Mouse (Mus musculus) embryonic facial prominence, embryonic 15.5 days (tissue): ENCODE data around the gene Fam129c. TPM values are rescaled to one million over a fixed set of nuclear protein-coding genes. Genes with fewer than 3 reads are reported as not detected.

Experiments
- ATAC-seq: fragments of 200-750 bp; cut with Nextera tagmentation; 2 replicates; pipeline ENCODE4 v1.8.0; 2017; ENCODE audit warnings: low read depth, moderate TSS enrichment; ENCODE audit not compliant: insufficient number of reproducible peaks, low FRiP score, low TSS enrichment
- H3K27ac ChIP-seq: fragments of 300-500 bp; sonication (generic); replicated peaks from 2 replicates; pipeline ENCODE4 v1.5.1; 2015; ENCODE audit warnings: mild to moderate bottlenecking, inconsistent platforms
- H3K27me3 ChIP-seq: fragments of 300-500 bp; sonication (generic); 2 replicates; pipeline ENCODE4 v1.6.1; 2015; ENCODE audit warnings: inconsistent platforms
- H3K36me3 ChIP-seq: fragments of 300-500 bp; sonication (generic); 2 replicates; pipeline ENCODE4 v1.6.1; 2015; ENCODE audit warnings: mild to moderate bottlenecking, inconsistent platforms
- H3K4me1 ChIP-seq: fragments of 300-500 bp; sonication (generic); 2 replicates; pipeline ENCODE4 v1.6.1; 2015; ENCODE audit warnings: inconsistent platforms
- H3K4me2 ChIP-seq: fragments of 300-500 bp; sonication (generic); replicated peaks from 2 replicates; pipeline ENCODE4 v1.6.1; 2015; ENCODE audit warnings: mild to moderate bottlenecking, inconsistent platforms
- H3K4me3 ChIP-seq: fragments of 300-500 bp; sonication (generic); replicated peaks from 2 replicates; pipeline ENCODE4 v1.5.1; 2015; ENCODE audit warnings: mild to moderate bottlenecking, inconsistent platforms
- H3K9ac ChIP-seq: fragments of 300-500 bp; sonication (generic); 2 replicates; pipeline ENCODE4 v1.6.1; 2015; ENCODE audit warnings: inconsistent platforms
- H3K9me3 ChIP-seq: fragments of 300-500 bp; sonication (generic); replicated peaks from 2 replicates; pipeline ENCODE4 v1.6.1; 2016; ENCODE audit warnings: inconsistent platforms
- WGBS: fragments of 180-500 bp; shearing (Covaris S2); methylation state at CpG from one replicate; pipeline ENCODE4 v1.1.7; 2015; 5-methylcytosine and 5-hydroxymethylcytosine counted together
- polyA plus RNA-seq: library from polyadenylated mRNA; unstranded; fragments of >200 nt; fragmentation: Nextera tagmentation; extraction: Ambion mirVana; gene quantifications from 2 replicates; pipeline ENCODE4 v1.2.1, GENCODE M21; 2015

Gene Fam129c
- polyA plus RNA-seq: 3.1 and 4.7 TPM in 2 replicates

DNA sequence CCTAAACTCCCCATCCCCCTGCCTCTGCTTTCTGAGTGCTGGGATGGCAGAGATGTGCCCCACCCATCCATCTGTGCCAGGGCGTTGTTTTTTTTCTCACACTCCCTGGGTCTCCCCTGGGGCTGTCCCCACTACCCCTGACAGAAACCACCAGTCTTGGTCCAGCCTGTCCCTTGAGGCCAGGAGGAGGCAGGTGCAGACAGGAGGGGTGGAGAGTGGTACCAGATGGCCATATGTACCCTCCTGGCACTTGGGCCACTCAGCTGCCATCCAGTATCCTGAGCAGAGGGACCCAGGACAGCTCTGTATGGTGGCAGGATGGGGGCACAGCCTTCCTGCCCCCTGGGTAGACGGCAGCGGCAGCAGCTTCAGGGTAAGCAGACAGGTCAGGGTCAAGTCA, at the start of gene Fam129c:
Fam129c (plus strand) TSS at position 198 of the 400 bp plus-strand sequence.
- WGBS: 78% methylated on average over 3 of the region's 3 CpGs
- H3K9ac ChIP-seq: no peak within 1 kb of the TSS
- no peak for ATAC-seq

DNA sequence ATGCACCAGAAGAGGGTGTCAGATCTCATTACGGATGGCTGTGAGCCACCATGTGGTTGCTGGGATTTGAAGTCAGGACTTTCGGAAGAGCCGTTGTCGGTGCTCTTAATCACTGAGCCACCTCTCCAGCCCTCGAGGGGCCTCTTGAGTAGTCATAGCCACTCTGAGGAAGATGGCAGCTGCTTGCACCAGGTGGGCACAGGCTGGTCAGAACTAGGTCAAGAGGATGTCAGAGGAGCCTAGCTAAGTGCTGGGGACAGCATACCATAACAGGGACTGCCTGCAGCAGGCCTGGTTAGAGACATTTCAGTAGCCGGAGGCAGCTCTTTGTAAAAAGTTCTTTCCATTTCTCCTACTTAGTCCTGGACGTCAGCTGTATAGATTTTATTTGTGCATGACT, 46.7 kb upstream of the Fam129c start:
- ATAC-seq: no peak

More for the DNA sequence above, at the start of gene Fam129c:
- peaks cover 18% of the 10 kb centered on the region for H3K27me3 ChIP-seq
- H3K4me2 ChIP-seq: no peak within 1 kb of the TSS
- peaks cover 36% of the 10 kb centered on the region for H3K4me1 ChIP-seq
- H3K9me3 ChIP-seq: no peaks in the 10 kb centered on the region
- 0 out of 2 replicates have a peak within 1 kb of the TSS, but pooled peaks have one; percentile 17 for H3K27ac ChIP-seq
- H3K36me3 ChIP-seq: 0 out of 2 replicates have a peak, but pooled peaks cover 5% of the 10 kb centered on the region
- H3K4me3 ChIP-seq: no peak within 1 kb of the TSS

DNA sequence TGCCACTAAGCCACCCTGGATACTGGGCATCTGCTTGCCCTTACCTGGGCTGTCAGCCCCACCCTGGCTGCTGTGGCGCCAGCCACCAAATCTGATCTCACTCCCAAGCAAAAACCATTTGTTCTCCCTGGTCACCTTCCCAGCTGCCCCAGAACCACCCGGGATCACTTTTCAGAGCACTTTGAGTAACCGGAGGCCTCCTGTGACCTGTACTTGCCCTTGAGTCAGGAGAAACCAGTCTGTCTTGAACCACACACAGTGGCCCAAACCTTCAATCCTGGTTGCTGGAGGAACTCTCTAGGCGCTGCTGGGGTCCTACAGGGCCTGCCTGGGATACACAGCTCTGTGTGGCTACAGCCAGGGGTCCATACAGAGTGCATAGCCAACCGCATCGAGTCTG, 44.7 kb upstream of the Fam129c start:
- no peaks in the 10 kb centered on the region for H3K4me1 ChIP-seq
- H3K4me2 ChIP-seq: no peak overlapping the region
- peaks cover 16% of the 10 kb centered on the region for H3K27me3 ChIP-seq
- H3K36me3 ChIP-seq: peaks cover 10% of the 10 kb centered on the region
- H3K9me3 ChIP-seq: no peaks in the 10 kb centered on the region
- H3K4me3 ChIP-seq: no peak overlapping the region
- H3K9ac ChIP-seq: no peak overlapping the region
- no peak overlapping the region for H3K27ac ChIP-seq
- no peak for ATAC-seq
- 39% methylated on average over 6 of the region's 6 CpGs for WGBS

More for the DNA sequence above, 46.7 kb upstream of the Fam129c start:
- no peak overlapping the region for H3K27ac ChIP-seq
- H3K4me2 ChIP-seq: no peak overlapping the region
- H3K36me3 ChIP-seq: peaks cover 24% of the 10 kb centered on the region
- H3K4me3 ChIP-seq: no peak overlapping the region
- WGBS: 59% methylated on average over 7 of the region's 7 CpGs
- no peaks in the 10 kb centered on the region for H3K9me3 ChIP-seq
- no peaks in the 10 kb centered on the region for H3K4me1 ChIP-seq
- H3K27me3 ChIP-seq: no peaks in the 10 kb centered on the region
- no peak overlapping the region for H3K9ac ChIP-seq

DNA sequence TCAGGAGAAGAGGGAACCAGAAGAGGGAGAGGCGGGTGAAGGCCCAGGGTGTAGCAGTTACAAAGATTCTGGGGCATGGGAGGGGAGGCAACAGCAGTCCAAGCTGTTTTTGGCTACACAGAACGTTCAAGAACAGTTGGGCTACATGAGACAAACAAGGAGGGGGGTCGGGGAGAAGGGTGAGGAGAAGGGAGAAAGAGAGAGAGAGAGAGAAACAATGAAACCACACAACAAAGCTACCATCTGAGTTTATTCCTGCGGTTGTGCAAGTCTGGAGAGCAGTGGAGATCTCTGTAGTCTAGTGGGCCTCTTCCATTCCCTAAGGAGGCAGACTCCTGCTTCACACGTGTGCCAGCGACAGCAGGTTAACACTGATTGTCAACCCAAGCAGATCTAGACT, 43.4 kb upstream of the Fam129c start:
- Histone ChIP-seq H3K9me3 (no peaks in the 10 kb centered on the region), H3K4me2 (no peak overlapping the region), H3K4me1 (peaks cover 12% of the 10 kb centered on the region), H3K4me3 (no peak overlapping the region), H3K27me3 (peaks cover 28% of the 10 kb centered on the region), H3K27ac (no peak overlapping the region), H3K36me3 (no peaks in the 10 kb centered on the region), H3K9ac (no peak overlapping the region)
- 56% methylated on average over 6 of the region's 6 CpGs for WGBS
- no peak for ATAC-seq

DNA sequence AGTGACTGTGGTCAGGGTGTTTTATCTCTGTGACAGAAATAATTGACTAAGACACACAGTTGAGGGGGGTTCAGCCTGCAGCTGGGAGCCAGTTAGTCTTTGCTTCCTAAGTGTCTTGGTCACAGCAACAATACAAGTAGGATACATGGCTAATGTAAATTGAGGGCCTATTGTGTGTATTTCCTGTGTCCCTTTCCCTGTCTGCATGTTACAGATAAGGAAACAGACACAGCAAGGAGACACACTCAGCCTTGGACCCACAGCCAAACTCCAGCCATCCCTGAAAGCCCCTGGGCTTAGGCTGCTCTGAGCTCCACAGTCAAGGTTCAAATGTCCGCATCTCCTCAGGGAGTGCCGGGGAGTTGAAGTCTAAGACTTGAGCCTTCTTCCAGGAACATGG, 42.8 kb upstream of the Fam129c start:
- H3K9me3 ChIP-seq: no peaks in the 10 kb centered on the region
- H3K36me3 ChIP-seq: no peaks in the 10 kb centered on the region
- H3K27ac ChIP-seq: no peak overlapping the region
- H3K27me3 ChIP-seq: peaks cover 34% of the 10 kb centered on the region
- H3K4me2 ChIP-seq: no peak overlapping the region
- peaks cover 15% of the 10 kb centered on the region for H3K4me1 ChIP-seq
- WGBS: 75% methylated on average over 2 of the region's 2 CpGs
- H3K4me3 ChIP-seq: no peak overlapping the region
- H3K9ac ChIP-seq: no peak overlapping the region
- ATAC-seq: no peak

DNA sequence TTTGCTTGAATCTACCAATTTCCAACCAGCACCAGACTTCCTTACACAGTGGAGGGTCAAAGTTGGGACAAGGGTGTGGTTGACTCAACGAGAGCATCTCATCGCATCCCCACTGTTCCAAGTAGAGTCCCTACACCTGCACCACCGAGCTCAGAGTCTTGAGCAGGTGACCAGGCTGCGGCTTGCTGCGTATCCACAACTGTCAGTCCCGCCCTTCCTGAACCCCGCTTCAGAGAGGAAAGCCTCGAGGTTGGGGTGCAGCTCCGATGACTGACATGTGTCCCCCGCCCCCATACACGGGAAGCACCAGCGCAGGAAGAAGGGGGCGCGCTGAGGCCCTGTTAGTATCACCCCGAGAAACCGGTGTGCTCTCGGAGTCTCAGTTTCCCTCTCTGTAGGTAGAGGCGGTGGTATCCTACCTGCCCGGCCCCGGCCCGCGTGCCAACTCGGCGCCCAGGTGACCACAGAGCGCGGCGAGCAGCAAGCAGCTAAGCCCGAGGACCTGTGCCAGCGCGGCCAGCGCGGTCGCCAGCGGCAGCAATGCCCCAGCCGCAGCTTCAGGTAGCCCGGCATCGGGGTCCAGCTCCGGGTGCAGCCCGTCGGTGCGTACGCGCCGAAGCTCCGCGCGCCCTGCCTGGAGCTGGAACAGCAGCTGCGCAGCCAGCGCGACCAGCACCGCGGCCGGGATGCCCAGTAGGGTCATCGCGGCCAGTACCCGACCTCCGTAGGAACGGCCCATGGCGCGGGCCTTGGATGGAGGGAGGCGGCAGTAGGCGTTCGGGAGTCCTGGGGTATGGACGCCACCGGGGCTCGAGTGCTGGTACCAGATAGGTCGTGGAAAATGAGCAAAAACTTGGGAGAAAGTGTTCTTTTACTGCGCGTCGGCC, 39.1 kb upstream of the Fam129c start, which contains the start of gene Tmem221:
Tmem221 (minus strand) TSS at position 801 of the 887 bp plus-strand sequence.
- H3K27ac ChIP-seq: no peak within 1 kb of the TSS
- peaks cover 69% of the 10 kb centered on the region for H3K27me3 ChIP-seq
- 3% methylated on average over 70 of the region's 70 CpGs for WGBS
- 0 out of 2 replicates have a peak within 1 kb of the TSS, but pooled peaks have one; percentile 1 for H3K9ac ChIP-seq
- H3K36me3 ChIP-seq: no peaks in the 10 kb centered on the region
- peak within 1 kb of the TSS; percentile 43 for H3K4me3 ChIP-seq
- no peaks in the 10 kb centered on the region for H3K9me3 ChIP-seq
- H3K4me1 ChIP-seq: peaks cover 24% of the 10 kb centered on the region
- ATAC-seq: no peak
- H3K4me2 ChIP-seq: peak within 1 kb of the TSS; percentile 70

DNA sequence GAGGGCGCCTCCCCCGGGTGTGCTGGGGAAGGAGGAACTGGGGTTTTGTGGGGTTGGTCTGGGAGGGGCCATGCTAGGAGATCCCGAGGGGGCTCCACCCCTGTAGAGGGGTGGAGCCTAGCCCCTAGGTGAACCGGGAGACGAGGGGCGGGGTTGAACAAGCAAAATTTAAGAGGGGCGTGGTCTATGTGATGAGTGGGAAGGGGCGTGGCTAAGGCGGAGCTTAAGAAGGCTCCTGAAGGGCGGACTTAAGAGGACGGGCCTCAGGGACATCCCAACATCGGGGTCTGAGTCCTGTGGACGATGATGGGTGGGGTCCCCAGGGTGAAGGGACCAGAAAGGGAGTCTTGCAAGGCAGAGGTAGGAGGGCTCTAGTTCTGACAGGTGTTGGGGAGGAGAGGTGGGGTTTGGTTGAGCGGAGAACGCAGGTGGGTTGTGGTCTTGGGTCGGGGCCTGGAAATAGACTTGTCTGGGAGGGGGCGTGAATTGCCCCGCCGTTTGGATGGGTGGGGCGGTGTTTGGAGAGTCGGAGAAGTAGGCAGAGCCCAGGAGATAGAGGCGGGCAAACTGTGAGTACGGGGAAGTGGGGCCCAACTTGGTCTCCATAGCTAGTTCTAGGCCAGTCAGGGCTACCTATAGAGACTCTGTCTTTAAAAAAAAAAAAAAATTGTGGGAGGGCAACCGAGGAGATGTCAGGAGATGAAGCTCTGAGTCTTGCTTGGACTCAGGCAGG, 38.3 kb upstream of the Fam129c start:
- H3K27me3 ChIP-seq: peaks cover 69% of the 10 kb centered on the region
- 0 out of 2 replicates have a peak, but pooled peaks cover 2% of the 10 kb centered on the region for H3K9me3 ChIP-seq
- no peaks in the 10 kb centered on the region for H3K36me3 ChIP-seq
- 2% methylated on average over 24 of the region's 24 CpGs for WGBS
- peak overlapping the region; percentile 70 for H3K4me2 ChIP-seq
- peak; percentile 17; the same call in 1 of the 2 replicates for ATAC-seq
- H3K9ac ChIP-seq: no peak overlapping the region
- peaks cover 24% of the 10 kb centered on the region for H3K4me1 ChIP-seq
- H3K4me3 ChIP-seq: peak overlapping the region; percentile 43
- H3K27ac ChIP-seq: no peak overlapping the region

DNA sequence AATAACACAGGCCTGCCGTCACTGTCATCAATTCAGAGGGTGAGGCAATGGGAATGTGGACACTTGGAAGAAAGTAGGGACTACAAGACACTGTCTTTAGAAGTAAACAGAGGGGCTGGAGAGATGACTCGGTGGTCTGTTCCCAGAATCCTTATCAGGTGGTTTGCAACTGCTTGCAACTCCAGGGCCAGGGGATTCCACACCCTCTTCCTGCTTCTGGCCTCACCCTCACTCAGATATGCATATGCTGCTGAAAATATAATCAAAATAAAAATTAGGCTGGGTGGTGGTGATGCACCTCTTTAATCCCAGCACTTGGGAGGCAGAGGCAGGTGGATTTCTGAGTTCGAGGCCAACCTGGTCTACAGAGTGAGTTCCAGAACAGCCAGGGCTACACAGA, 37.4 kb upstream of the Fam129c start:
- H3K9me3 ChIP-seq: 0 out of 2 replicates have a peak, but pooled peaks cover 5% of the 10 kb centered on the region
- H3K27ac ChIP-seq: no peak overlapping the region
- no peak overlapping the region for H3K4me3 ChIP-seq
- H3K4me1 ChIP-seq: peaks cover 24% of the 10 kb centered on the region
- H3K4me2 ChIP-seq: no peak overlapping the region
- no peak for ATAC-seq
- no peak overlapping the region for H3K9ac ChIP-seq
- peaks cover 69% of the 10 kb centered on the region for H3K27me3 ChIP-seq
- no peaks in the 10 kb centered on the region for H3K36me3 ChIP-seq
- 77% methylated on average over 3 of the region's 3 CpGs for WGBS

DNA sequence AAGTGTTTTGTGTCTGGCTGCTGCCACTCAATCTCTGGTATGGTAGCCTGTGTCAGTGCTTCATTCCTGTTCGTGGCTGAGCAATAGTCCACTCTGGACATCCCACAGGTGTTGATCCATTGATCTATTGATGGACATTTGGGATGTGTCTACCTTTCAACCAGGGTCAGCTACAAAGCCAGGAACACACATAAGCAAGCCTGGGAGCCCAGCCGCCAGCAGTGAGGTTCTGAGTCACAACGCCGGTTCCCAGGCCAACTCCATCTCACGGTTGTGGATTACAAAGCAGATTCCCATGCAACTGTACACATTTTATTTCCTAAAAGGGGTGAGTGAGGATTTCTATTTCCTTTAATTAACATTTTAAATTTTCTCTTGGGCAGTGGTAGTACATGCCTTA, 36.7 kb upstream of the Fam129c start:
- Histone ChIP-seq H3K27ac (no peak overlapping the region), H3K4me2 (no peak overlapping the region), H3K9ac (no peak overlapping the region), H3K36me3 (no peaks in the 10 kb centered on the region), H3K9me3 (0 out of 2 replicates have a peak, but pooled peaks cover 5% of the 10 kb centered on the region), H3K4me3 (no peak overlapping the region), H3K4me1 (peaks cover 24% of the 10 kb centered on the region), H3K27me3 (peaks cover 69% of the 10 kb centered on the region)
- ATAC-seq: no peak
- WGBS: 86% methylated on average over 5 of the region's 5 CpGs

DNA sequence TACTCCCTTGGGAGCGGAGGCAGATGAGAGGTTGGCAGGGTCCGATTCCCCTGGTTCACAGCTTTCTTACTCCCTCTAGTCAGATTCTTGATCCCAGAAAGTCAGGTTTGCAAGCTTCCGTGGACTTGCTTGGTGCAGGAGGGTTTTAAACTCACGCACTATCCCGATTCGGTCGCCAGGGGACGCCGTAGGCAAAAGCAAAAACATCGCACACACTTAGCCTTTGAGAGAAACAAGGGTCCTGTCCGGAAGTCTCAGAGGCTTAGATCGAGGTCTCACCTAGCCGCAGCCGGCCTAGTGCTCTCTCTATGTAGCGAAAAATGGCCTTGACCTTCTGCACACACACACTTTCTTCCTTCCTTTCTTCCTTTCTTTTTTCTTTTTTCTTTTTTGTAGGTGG, 36.0 kb upstream of the Fam129c start:
- Histone ChIP-seq H3K36me3 (no peaks in the 10 kb centered on the region), H3K4me2 (no peak overlapping the region), H3K9me3 (0 out of 2 replicates have a peak, but pooled peaks cover 5% of the 10 kb centered on the region), H3K4me1 (peaks cover 24% of the 10 kb centered on the region), H3K9ac (no peak overlapping the region), H3K27ac (no peak overlapping the region), H3K4me3 (no peak overlapping the region), H3K27me3 (peaks cover 67% of the 10 kb centered on the region)
- WGBS: 3% methylated on average over 15 of the region's 15 CpGs
- ATAC-seq: no peak

DNA sequence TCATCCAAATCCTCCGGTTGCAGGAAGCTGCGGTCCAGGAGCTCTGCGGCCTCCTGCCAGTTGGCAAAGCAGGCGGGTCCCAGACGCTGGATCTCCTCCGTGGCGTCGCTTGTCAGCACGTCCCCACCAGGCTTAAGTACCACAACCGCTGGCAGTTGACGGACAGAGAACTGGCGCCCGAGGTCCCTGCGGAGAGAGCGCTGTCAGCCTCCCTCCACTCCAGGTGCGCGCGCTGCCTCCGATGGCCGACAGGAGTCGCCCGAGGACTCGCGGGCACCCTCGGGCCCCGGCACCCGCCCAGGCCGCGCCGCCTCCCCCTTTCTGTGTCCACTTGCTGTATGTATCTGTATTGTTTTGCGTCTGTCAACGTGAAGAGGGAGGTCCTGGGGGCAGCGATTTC, 34.7 kb upstream of the Fam129c start:
- Histone ChIP-seq H3K27ac (no peak overlapping the region), H3K36me3 (no peaks in the 10 kb centered on the region), H3K27me3 (peaks cover 56% of the 10 kb centered on the region), H3K4me1 (peaks cover 24% of the 10 kb centered on the region), H3K9ac (0 out of 2 replicates have a peak overlapping the region, but pooled peaks have one; percentile 9), H3K9me3 (0 out of 2 replicates have a peak, but pooled peaks cover 5% of the 10 kb centered on the region), H3K4me2 (peak overlapping the region; percentile 52), H3K4me3 (peak overlapping the region; percentile 30)
- under 1% methylated on average over 33 of the region's 33 CpGs for WGBS
- no peak; the same call in 1 of the 2 replicates for ATAC-seq
